Mouse (Mus musculus) frontal cortex, postnatal 10 days (tissue): Measurements from ENCODE around the gene Gm9611.
"Not testable (repeated sequence)": the region's sequence is repeated elsewhere in the genome, so short reads cannot be mapped to it uniquely, and the experiment has no call there.

ENCODE experiments used
- DNase-seq, 2 experiments: peaks; one replicate each; pipeline ENCODE4 v3.0.0; 2022; ENCODE audit warnings: low spot score in 2 of 2, mixed read lengths in 1 of 2

Gm9611 gene

GRCm38 (mm10) chr14:42297258-42297657 is at the start of gene Gm9611:
TSS of gene Gm9611 (minus strand) at chr14:42297358.
- not testable (repeated sequence) for DNase-seq

GRCm38 (mm10) chr14:42309910-42310309 is 12.8 kb upstream of the Gm9611 start, which contains the start of gene Gm7995:
TSS of gene Gm7995 (plus strand) at chr14:42310210.
- DNase-seq = not testable (repeated sequence)

DNA sequence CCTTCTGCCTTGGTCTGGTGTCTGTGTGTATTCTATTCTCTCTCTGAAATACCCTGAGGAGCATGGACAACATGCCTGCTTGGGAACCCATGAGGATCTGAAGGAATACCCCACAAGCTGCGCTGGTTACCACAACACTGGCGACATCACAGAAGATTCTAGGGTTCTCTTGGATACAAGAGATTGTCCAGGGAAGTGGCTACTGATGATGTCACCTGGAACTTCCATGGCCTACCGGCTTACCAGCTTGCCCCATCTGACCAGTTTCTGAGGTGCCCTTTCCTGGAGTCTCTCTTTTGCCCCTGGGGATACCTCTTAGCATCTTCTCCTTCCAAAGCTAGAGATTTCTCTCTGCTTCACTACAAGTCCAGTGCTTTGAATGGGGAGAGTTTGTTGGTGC is 37.2 kb downstream of the Gm9611 start, which contains the start of gene Gm17026:
TSS of gene Gm17026 (minus strand) at position 101 of the 400 bp plus-strand sequence.
- not testable (repeated sequence) for DNase-seq
